Mouse (Mus musculus) lung, embryonic 15.5 days (tissue): ENCODE results near the gene Mre11a. TPM values are rescaled to one million over a fixed set of nuclear protein-coding genes. Genes with fewer than 3 reads are reported as not detected.

Experiments used
- ATAC-seq: fragments of 200-750 bp; cut with Nextera tagmentation; 2 replicates; pipeline ENCODE4 v1.8.0; 2017; ENCODE audit warnings: moderate number of reproducible peaks, borderline replicate concordance; ENCODE audit not compliant: low FRiP score, low TSS enrichment; ENCODE audit errors: extremely low read depth
- H3K27ac ChIP-seq: fragments of 300-500 bp; sonication (generic); 2 replicates; pipeline ENCODE4 v1.5.1; 2015; ENCODE audit warnings: moderate library complexity, mild to moderate bottlenecking, inconsistent platforms
- H3K27me3 ChIP-seq: fragments of 300-500 bp; sonication (generic); 2 replicates; pipeline ENCODE4 v1.6.1; 2015; ENCODE audit warnings: inconsistent platforms
- H3K36me3 ChIP-seq: fragments of 300-500 bp; sonication (generic); 2 replicates; pipeline ENCODE4 v1.6.1; 2015; ENCODE audit warnings: inconsistent platforms
- H3K4me1 ChIP-seq: fragments of 300-500 bp; sonication (generic); 2 replicates; pipeline ENCODE4 v1.6.1; 2015; ENCODE audit warnings: inconsistent platforms
- H3K4me2 ChIP-seq: fragments of 300-500 bp; sonication (generic); 2 replicates; pipeline ENCODE4 v1.6.1; 2015; ENCODE audit warnings: inconsistent platforms, mild to moderate bottlenecking, moderate library complexity
- H3K4me3 ChIP-seq: fragments of 300-500 bp; sonication (generic); 2 replicates; pipeline ENCODE4 v1.5.1; 2015; ENCODE audit warnings: mild to moderate bottlenecking, inconsistent platforms
- H3K9ac ChIP-seq: fragments of 300-500 bp; sonication (generic); 2 replicates; pipeline ENCODE4 v1.6.1; 2015; ENCODE audit warnings: inconsistent platforms
- H3K9me3 ChIP-seq: fragments of 300-500 bp; sonication (generic); 2 replicates; pipeline ENCODE4 v1.6.1; 2016; ENCODE audit warnings: inconsistent platforms
- WGBS: fragments of 180-500 bp; shearing (Covaris S2); methylation state at CpG from one replicate; pipeline ENCODE4 v1.1.7; 2015; 5-methylcytosine and 5-hydroxymethylcytosine counted together
- polyA plus RNA-seq: library from polyadenylated mRNA; unstranded; fragments of >200 nt; fragmentation: Nextera tagmentation; extraction: Ambion mirVana; gene quantifications from 2 replicates; pipeline ENCODE4 v1.2.1, GENCODE M21; 2015

Mre11a gene
- polyA plus RNA-seq, 1 experiment from 2014 or later: 28.0 TPM

DNA sequence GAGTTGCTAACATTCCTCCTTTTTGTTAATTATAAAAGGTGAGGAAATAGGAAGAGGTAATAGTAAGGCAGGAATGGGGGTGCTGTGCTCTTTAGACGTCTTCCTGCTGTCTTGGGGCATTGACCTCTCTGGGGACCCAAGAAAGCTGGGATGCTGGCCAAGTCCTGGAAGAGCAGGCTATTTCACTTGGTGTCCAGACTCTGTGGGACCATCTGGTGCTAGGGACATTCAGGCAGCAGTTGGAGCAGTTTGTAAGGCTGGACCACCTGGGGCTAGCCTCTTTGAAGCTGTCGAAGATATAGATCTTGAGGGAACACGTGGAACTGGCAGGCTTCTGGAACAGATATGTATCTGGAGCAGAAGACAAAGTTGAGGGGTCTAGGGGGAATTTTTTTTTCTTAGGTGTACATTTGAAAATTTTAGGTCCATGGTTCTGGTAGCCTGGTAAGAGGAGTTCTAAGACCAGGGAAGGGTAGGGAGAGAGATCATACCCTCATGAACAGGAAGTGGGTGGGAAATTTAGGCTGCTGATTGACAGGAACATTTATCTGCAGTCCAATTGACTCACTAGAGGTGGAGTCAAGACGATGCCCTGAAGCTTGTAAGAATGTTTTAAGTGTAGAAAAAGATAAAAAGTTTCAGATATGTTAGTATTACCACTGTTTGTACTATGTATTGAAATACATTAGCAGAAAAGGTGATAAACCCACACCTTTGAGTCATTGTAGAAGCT lies 72.6 kb downstream of the Mre11a start:
- Histone ChIP-seq H3K4me1 (no peaks in the 10 kb centered on the region), H3K27me3 (peaks cover 43% of the 10 kb centered on the region), H3K36me3 (no peaks in the 10 kb centered on the region), H3K9ac (no peak overlapping the region), H3K9me3 (no peaks in the 10 kb centered on the region), H3K4me2 (no peak overlapping the region), H3K27ac (no peak overlapping the region), H3K4me3 (no peak overlapping the region)
- no peak for ATAC-seq
- WGBS: 31% methylated on average over 4 of the region's 4 CpGs

DNA sequence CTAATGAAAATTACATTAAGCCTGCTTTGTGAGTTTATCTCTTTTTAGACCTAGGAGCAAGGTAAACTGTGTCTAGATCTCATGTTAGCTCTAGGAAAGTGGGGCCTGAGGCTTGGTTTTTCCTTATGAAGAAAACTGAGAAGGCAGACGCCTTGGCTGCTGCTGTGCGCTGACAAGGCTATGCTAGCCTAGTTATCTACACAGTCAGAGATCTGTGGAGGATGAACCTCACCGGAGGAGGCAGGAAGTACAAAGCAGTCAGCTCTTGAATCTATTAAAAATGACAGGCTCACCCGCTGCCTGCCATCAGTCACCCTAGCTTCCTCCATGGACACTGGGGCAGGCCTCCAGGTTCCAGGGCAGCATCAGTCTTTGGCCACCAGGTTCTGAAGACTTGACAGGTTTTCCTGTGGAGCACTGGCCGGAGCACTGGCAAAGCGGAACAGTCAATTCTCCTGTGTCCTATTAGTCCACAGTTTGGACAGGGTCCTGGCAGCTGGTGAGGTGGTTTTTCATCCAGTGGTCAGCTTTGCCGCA lies 73.8 kb downstream of the Mre11a start:
- no peak for ATAC-seq
- no peak overlapping the region for H3K27ac ChIP-seq
- H3K4me1 ChIP-seq: no peaks in the 10 kb centered on the region
- H3K4me2 ChIP-seq: no peak overlapping the region
- H3K36me3 ChIP-seq: no peaks in the 10 kb centered on the region
- H3K4me3 ChIP-seq: no peak overlapping the region
- no peaks in the 10 kb centered on the region for H3K9me3 ChIP-seq
- WGBS: 57% methylated on average over 7 of the region's 7 CpGs
- peaks cover 47% of the 10 kb centered on the region for H3K27me3 ChIP-seq
- H3K9ac ChIP-seq: no peak overlapping the region

DNA sequence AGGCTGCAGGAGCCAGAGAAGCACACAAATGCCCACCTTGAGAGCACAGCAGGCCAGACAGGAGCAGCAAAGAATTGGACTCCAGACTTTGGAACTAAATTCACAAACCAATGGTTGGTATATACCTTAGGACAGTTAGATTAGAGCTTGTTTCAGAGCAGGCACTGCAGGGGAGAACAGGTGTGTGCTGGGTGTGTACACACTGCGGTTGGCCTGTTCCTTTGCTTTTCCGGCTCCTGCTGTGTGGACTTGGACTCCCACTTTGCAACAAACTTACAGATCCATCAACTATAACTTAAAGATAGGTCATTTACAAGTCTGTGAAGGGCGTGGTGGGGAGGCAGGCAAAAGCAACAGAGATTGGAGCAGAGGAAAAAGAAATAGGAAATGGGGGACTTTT lies 74.3 kb downstream of the Mre11a start:
- Histone ChIP-seq H3K9ac (no peak overlapping the region), H3K27me3 (peaks cover 47% of the 10 kb centered on the region), H3K36me3 (no peaks in the 10 kb centered on the region), H3K4me3 (no peak overlapping the region), H3K4me1 (no peaks in the 10 kb centered on the region), H3K27ac (no peak overlapping the region), H3K4me2 (no peak overlapping the region), H3K9me3 (no peaks in the 10 kb centered on the region)
- no peak for ATAC-seq
- WGBS: 77% methylated on average over 3 of the region's 3 CpGs

DNA sequence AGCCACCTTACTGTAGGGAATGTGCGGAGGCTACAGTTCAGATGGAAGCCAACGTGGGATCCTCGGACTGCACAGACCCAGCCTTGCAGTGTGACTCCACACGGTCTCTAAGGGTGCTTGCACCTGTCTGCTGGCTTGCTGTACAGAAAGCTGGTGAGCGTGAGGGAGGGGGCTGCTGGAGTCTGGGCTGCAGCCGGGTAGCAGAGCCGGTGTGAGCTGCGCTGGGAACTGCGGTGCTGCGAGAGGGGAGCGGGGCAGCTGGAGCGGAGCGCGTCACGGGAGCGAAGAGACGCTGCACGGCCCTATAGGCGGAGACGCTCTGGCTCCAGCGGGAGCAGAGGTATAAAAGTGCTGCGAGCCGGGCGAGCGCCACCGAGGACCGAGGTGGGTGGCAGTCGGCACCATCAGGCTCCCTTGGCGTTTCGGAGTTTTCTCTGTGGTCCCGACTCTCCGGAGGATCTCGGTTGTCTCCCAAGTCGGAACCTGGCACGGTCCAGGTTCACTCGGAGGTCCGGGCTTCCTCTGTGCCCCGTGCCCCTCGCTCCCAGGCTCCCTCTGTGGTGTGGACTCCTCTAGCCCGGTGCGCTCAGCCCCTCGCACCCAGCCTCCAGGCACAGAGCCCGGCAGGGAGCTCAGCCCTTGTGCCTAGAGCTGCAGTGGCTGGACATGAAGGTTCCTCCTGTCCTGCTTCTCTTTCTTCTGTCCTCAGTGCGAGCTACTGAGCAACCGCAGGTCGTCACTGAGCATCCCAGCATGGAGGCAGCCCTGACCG lies 75.6 kb downstream of the Mre11a start, which contains the start of gene Gpr83:
Gene Gpr83, plus strand, starts transcription at position 343 of the 772 bp plus-strand sequence.
- Histone ChIP-seq H3K4me2 (peak within 1 kb of the TSS; percentile 67), H3K9me3 (no peaks in the 10 kb centered on the region), H3K9ac (no peak within 1 kb of the TSS), H3K4me3 (peak within 1 kb of the TSS; percentile 35), H3K27me3 (peaks cover 47% of the 10 kb centered on the region), H3K36me3 (no peaks in the 10 kb centered on the region), H3K4me1 (no peaks in the 10 kb centered on the region), H3K27ac (no peak within 1 kb of the TSS)
- ATAC-seq: peak; percentile 72; the same call in 1 of the 2 replicates
- WGBS: 2% methylated on average over 44 of the region's 47 CpGs

DNA sequence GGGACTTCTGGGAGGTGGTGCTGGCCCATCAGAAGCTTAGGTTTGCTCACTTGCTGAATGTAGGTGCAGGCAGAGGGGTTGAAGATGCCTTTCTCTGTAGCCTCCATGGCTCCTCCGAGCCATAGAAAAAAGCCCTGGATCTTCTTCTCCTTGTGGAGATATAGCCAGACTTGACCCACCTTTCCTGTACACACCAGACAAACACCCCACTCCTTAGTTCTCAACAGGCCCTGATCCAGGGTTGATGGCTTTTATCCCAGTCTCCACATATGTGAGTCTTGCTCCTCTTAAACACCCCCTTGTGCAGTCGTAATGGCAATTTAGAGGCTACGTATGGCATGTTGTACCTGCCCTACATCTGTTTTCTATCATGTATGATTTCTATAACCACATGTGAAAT lies 78.7 kb downstream of the Mre11a start:
- Histone ChIP-seq H3K4me2 (no peak overlapping the region), H3K9me3 (no peaks in the 10 kb centered on the region), H3K9ac (no peak overlapping the region), H3K4me3 (no peak overlapping the region), H3K36me3 (no peaks in the 10 kb centered on the region), H3K4me1 (0 out of 2 replicates have a peak, but pooled peaks cover 3% of the 10 kb centered on the region), H3K27ac (no peak overlapping the region), H3K27me3 (peaks cover 46% of the 10 kb centered on the region)
- ATAC-seq: no peak
- 93% methylated on average over 3 of the region's 3 CpGs for WGBS

DNA sequence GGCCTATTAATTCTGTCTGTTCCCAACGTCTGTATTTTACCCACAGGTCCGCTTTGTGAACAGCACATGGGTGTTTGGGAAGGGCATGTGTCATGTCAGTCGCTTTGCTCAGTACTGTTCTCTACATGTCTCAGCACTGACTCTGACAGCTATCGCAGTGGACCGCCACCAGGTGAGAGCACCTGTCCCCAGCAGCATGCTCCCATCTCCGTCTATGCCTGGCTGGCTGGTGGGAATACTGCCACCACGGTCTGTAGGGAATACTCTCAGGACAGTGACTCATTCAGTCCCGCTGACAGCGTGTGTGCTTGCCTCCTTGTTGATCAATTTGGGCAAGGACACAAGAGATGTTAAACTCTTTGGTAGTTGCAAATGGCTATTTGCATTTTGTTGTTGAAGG lies 80.3 kb downstream of the Mre11a start:
- WGBS: 78% methylated on average over 9 of the region's 9 CpGs

DNA sequence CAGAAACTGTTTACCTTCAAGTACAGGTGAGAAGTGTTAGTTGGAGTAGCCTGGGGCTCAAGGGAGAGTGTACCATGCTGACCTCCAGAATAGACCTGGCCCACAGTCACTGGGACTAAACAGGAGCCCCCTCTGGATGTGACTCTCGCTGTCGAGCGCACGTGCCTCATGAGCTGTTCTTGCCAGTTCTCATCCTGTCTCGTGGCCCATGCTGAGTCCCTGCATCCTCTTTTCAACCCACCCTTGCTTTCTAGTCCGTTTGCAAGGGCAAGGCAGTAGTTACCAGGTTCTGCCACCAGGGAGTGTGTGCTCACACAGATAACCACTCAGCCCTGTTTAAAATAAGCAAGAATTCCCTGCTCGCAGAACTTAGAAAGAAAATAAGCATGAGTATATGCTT lies 82.5 kb downstream of the Mre11a start:
- no peaks in the 10 kb centered on the region for H3K9me3 ChIP-seq
- H3K4me3 ChIP-seq: no peak overlapping the region
- no peak overlapping the region for H3K4me2 ChIP-seq
- H3K27ac ChIP-seq: no peak overlapping the region
- H3K9ac ChIP-seq: no peak overlapping the region
- 0 out of 2 replicates have a peak, but pooled peaks cover 3% of the 10 kb centered on the region for H3K4me1 ChIP-seq
- peak; percentile 60; the same call in 1 of the 2 replicates for ATAC-seq
- H3K36me3 ChIP-seq: no peaks in the 10 kb centered on the region
- peaks cover 8% of the 10 kb centered on the region for H3K27me3 ChIP-seq
- 24% methylated on average over 7 of the region's 7 CpGs for WGBS

More for the DNA sequence above, 80.3 kb downstream of the Mre11a start:
- Histone ChIP-seq H3K9me3 (no peaks in the 10 kb centered on the region), H3K36me3 (no peaks in the 10 kb centered on the region), H3K27ac (no peak overlapping the region), H3K4me1 (0 out of 2 replicates have a peak, but pooled peaks cover 3% of the 10 kb centered on the region), H3K4me2 (no peak overlapping the region), H3K9ac (no peak overlapping the region), H3K4me3 (no peak overlapping the region), H3K27me3 (peaks cover 30% of the 10 kb centered on the region)
- no peak for ATAC-seq

DNA sequence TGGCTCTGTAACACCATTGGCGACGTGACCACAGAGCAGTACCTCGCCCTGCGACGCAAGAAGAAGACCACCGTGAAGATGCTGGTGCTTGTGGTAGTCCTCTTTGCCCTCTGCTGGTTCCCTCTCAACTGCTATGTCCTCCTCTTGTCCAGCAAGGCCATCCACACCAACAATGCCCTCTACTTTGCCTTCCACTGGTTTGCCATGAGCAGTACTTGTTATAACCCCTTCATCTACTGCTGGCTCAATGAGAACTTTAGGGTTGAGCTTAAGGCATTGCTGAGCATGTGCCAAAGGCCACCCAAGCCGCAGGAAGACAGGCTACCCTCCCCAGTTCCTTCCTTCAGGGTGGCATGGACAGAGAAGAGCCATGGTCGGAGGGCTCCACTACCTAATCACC lies 83.9 kb downstream of the Mre11a start:
- H3K9ac ChIP-seq: no peak overlapping the region
- no peak for ATAC-seq
- H3K27me3 ChIP-seq: peaks cover 2% of the 10 kb centered on the region; the same call in 1 of the 2 replicates
- H3K36me3 ChIP-seq: no peaks in the 10 kb centered on the region
- H3K4me1 ChIP-seq: 0 out of 2 replicates have a peak, but pooled peaks cover 3% of the 10 kb centered on the region
- H3K4me3 ChIP-seq: no peak overlapping the region
- WGBS: 93% methylated on average over 8 of the region's 8 CpGs
- no peaks in the 10 kb centered on the region for H3K9me3 ChIP-seq
- no peak overlapping the region for H3K27ac ChIP-seq
- H3K4me2 ChIP-seq: no peak overlapping the region

DNA sequence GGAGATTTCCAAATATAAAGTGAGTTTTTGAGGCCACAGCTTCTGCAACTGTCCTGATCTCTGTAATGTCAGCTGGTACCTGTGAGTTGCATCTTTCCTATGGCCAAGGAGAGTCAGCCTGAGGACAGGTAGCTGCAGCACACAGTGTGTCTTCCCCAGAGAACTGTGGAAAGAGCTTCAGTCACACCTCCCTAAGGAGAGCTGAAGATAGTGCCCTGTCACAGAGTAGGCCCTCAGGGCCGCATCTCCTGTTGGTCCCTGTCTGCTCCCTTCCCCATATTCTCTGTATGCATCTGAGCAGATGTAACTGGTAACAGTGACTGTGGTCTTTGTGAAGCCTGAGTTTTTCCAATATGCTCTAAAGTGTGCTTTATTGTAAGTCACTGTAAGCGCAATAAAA lies 85.9 kb downstream of the Mre11a start:
- H3K27me3 ChIP-seq: 0 out of 2 replicates have a peak, but pooled peaks cover 2% of the 10 kb centered on the region
- H3K36me3 ChIP-seq: no peaks in the 10 kb centered on the region
- no peak overlapping the region for H3K27ac ChIP-seq
- no peak overlapping the region for H3K4me2 ChIP-seq
- 93% methylated on average over 2 of the region's 2 CpGs for WGBS
- no peak overlapping the region for H3K4me3 ChIP-seq
- no peak for ATAC-seq
- no peak overlapping the region for H3K9ac ChIP-seq
- H3K4me1 ChIP-seq: 0 out of 2 replicates have a peak, but pooled peaks cover 3% of the 10 kb centered on the region
- no peaks in the 10 kb centered on the region for H3K9me3 ChIP-seq

DNA sequence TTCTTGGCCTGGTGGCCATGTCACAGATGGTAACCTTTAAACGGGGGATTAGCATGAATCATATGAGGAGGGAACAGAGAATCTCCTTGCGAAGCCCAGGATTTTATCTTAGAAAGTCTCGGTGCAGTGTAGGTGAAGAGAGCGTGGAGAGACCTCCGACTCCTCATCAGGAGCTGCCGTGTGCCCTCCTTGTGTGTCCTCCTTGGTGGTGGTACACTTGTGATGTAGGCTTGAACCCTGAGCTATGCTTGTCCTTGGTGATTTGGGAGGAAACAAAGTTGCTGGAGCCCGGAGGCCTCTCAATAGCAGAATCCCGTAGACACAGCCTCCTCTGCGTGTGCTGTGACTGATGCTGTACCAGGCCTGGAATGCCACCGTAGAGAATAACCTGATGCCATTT lies 86.3 kb downstream of the Mre11a start:
- WGBS: 86% methylated on average over 10 of the region's 10 CpGs
- Histone ChIP-seq H3K4me3 (no peak overlapping the region), H3K27ac (no peak overlapping the region), H3K36me3 (no peaks in the 10 kb centered on the region), H3K4me2 (no peak overlapping the region), H3K27me3 (0 out of 2 replicates have a peak, but pooled peaks cover 2% of the 10 kb centered on the region), H3K4me1 (0 out of 2 replicates have a peak, but pooled peaks cover 3% of the 10 kb centered on the region), H3K9me3 (no peaks in the 10 kb centered on the region), H3K9ac (no peak overlapping the region)
- ATAC-seq: no peak

DNA sequence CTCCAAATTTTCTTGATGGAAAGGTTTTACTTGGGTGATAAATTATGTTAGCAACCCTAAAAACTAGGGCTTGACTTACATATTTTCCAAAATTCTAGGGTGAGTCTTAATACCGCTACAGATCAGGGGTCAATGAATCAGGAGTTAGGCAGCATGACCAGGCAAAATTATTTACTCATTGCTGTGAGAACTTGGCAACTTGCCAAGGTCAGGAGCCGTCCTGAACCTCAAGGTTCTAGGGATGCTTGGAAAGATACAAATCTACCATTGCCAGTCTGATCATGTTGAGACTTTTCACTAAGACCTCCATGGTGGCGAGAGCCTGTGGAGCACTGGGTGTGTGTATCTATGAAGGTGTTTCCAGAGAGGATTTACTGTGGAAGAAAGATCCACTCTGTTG lies 87.1 kb downstream of the Mre11a start:
- Histone ChIP-seq H3K4me2 (no peak overlapping the region), H3K9ac (no peak overlapping the region), H3K4me3 (no peak overlapping the region), H3K27me3 (0 out of 2 replicates have a peak, but pooled peaks cover 2% of the 10 kb centered on the region), H3K27ac (no peak overlapping the region), H3K4me1 (0 out of 2 replicates have a peak, but pooled peaks cover 3% of the 10 kb centered on the region), H3K9me3 (no peaks in the 10 kb centered on the region), H3K36me3 (no peaks in the 10 kb centered on the region)
- no peak for ATAC-seq
- 59% methylated on average over 3 of the region's 3 CpGs for WGBS
